Mouse (Mus musculus): ENCODE results near the gene Rtn4ip1.
"Not testable (repeated sequence)": the region's sequence is repeated elsewhere in the genome, so short reads cannot be mapped to it uniquely, and the experiment has no call there.

The Rtn4ip1 gene

GRCm38 (mm10) chr10:43927736-43928135, 26.1 kb downstream of the Rtn4ip1 start:
- DNase-seq (ENCODE audit: extremely low read depth, low read depth, low spot score) = no peak

- DNase-seq (ENCODE audit: extremely low read depth, low read depth, low spot score) = no peak
Measured at GRCm38 (mm10) chr10:43928596-43928995, 27.0 kb downstream of the Rtn4ip1 start.

GRCm38 (mm10) chr10:43939136-43939662, 37.6 kb downstream of the Rtn4ip1 start:
- no peak for DNase-seq (ENCODE audit: extremely low read depth, low read depth, low spot score)

GRCm38 (mm10) chr10:43943736-43944135, 42.1 kb downstream of the Rtn4ip1 start:
- no peak for DNase-seq (ENCODE audit: extremely low read depth, low read depth, low spot score)

GRCm38 (mm10) chr10:43945435-43945834, 43.8 kb downstream of the Rtn4ip1 start:
- DNase-seq (ENCODE audit: extremely low read depth, low read depth, low spot score) = no peak

- DNase-seq (ENCODE audit: extremely low read depth, low read depth, low spot score) = no peak
Measured at GRCm38 (mm10) chr10:43953942-43954341, 52.3 kb downstream of the Rtn4ip1 start.

- DNase-seq (ENCODE audit: extremely low read depth, low read depth, low spot score) = no peak
Measured at GRCm38 (mm10) chr10:43964943-43965342, 63.3 kb downstream of the Rtn4ip1 start.

GRCm38 (mm10) chr10:43973244-43973643, 71.6 kb downstream of the Rtn4ip1 start:
- DNase-seq (ENCODE audit: extremely low read depth, low read depth, low spot score) = no peak

- no peak for DNase-seq (ENCODE audit: extremely low read depth, low read depth, low spot score)
Measured at GRCm38 (mm10) chr10:43977353-43977752, 75.7 kb downstream of the Rtn4ip1 start.

GRCm38 (mm10) chr10:43980080-43980479, 78.5 kb downstream of the Rtn4ip1 start:
- DNase-seq (ENCODE audit: extremely low read depth, low read depth, low spot score) = no peak

GRCm38 (mm10) chr10:43980742-43981141, 79.1 kb downstream of the Rtn4ip1 start:
- DNase-seq (ENCODE audit: extremely low read depth, low read depth, low spot score) = not testable (repeated sequence)

- no peak for DNase-seq (ENCODE audit: extremely low read depth, low read depth, low spot score)
Measured at GRCm38 (mm10) chr10:43982470-43982869, 80.9 kb downstream of the Rtn4ip1 start.

- DNase-seq (ENCODE audit: extremely low read depth, low read depth, low spot score) = no peak
Measured at GRCm38 (mm10) chr10:43983241-43983640, 81.6 kb downstream of the Rtn4ip1 start.

GRCm38 (mm10) chr10:43983866-43984265, 82.3 kb downstream of the Rtn4ip1 start:
- no peak for DNase-seq (ENCODE audit: extremely low read depth, low read depth, low spot score)

- DNase-seq (ENCODE audit: extremely low read depth, low read depth, low spot score) = no peak
Measured at GRCm38 (mm10) chr10:43991268-43991667, 89.7 kb downstream of the Rtn4ip1 start.

GRCm38 (mm10) chr10:43992506-43992905, 90.9 kb downstream of the Rtn4ip1 start:
- DNase-seq (ENCODE audit: extremely low read depth, low read depth, low spot score) = no peak

- no peak for DNase-seq (ENCODE audit: extremely low read depth, low read depth, low spot score)
Measured at GRCm38 (mm10) chr10:43993198-43993597, 91.6 kb downstream of the Rtn4ip1 start.

GRCm38 (mm10) chr10:43995858-43996650, 94.4 kb downstream of the Rtn4ip1 start:
- DNase-seq (ENCODE audit: extremely low read depth, low read depth, low spot score) = no peak

GRCm38 (mm10) chr10:43997276-43997675, 95.7 kb downstream of the Rtn4ip1 start:
- DNase-seq (ENCODE audit: extremely low read depth, low read depth, low spot score) = no peak

- DNase-seq (ENCODE audit: extremely low read depth, low read depth, low spot score) = no peak
Measured at GRCm38 (mm10) chr10:43998023-43998422, 96.4 kb downstream of the Rtn4ip1 start.

- DNase-seq (ENCODE audit: extremely low read depth, low read depth, low spot score) = no peak
Measured at GRCm38 (mm10) chr10:43998503-43999082, 97.0 kb downstream of the Rtn4ip1 start.

GRCm38 (mm10) chr10:44000156-44000865, 98.7 kb downstream of the Rtn4ip1 start:
- DNase-seq (ENCODE audit: extremely low read depth, low read depth, low spot score) = no peak
